13 mouse cellular contexts compared by ENCODE assay signal in genomic region chr17:14252456-14252855, GRCm38 (mm10). TPM values are rescaled to one million over a fixed set of nuclear protein-coding genes. Genes with fewer than 3 reads are reported as not detected.
DNase-seq lines count a peak whose midpoint lies in the region; ATAC-seq and TF ChIP-seq lines count a peak whose summit lies in the region.
"Had no signal": no experiment of that assay in that cellular context is flagged by ENCODE, and none has a peak within 500 bp of the region (broad histone marks: within the 10 kb centered on the region; RNA-seq: fewer than 3 reads in every experiment).

No protein-coding gene starts in this region.

- no peaks in the 10 kb centered on the region for H3K4me1 ChIP-seq in liver, adult 2 months (ENCODE audit: control insufficient read depth, insufficient read depth, low read length)
- peaks cover 29% of the 10 kb centered on the region; the same call in 1 of the 2 replicates for H3K4me1 ChIP-seq in liver, embryonic 12.5 days
- 0 out of 2 replicates have a peak, but pooled peaks cover 7% of the 10 kb centered on the region for H3K4me1 ChIP-seq in intestine, postnatal 0 days (replicated peaks; ENCODE audit: control insufficient read depth, insufficient read depth, low read length)
- H3K4me1 ChIP-seq in forebrain, embryonic 14.5 days (ENCODE audit: control insufficient read depth, insufficient read depth, low read length): no peaks in the 10 kb centered on the region

- no peak overlapping the region for H3K4me3 ChIP-seq in liver, adult 2 months (ENCODE audit: insufficient read depth, low read depth, low read length)
- H3K4me3 ChIP-seq in liver, embryonic 12.5 days: no peak overlapping the region
- H3K4me3 ChIP-seq in intestine, postnatal 0 days (ENCODE audit: low read depth, low read length): no peak overlapping the region
- H3K4me3 ChIP-seq in forebrain, embryonic 14.5 days (ENCODE audit: low read depth, low read length): no peak overlapping the region

- TF ChIP-seq POLR2A in liver, adult 2 months (IDR thresholded peaks at IDR 0.05; ENCODE audit: extremely low read depth, insufficient read depth, low read length): no peak

- no peak overlapping the region for H3K4me2 ChIP-seq in liver, embryonic 12.5 days
- H3K4me2 ChIP-seq in intestine, postnatal 0 days (replicated peaks; ENCODE audit: low read depth): no peak overlapping the region
- H3K4me2 ChIP-seq in forebrain, embryonic 14.5 days (ENCODE audit: low read length): no peak overlapping the region

- DNase-seq in liver, adult 2 months (ENCODE audit: extremely low read depth, low read depth, low spot score): peak; percentile 1
- peak; percentile 70 for DNase-seq in ZHBTc4 (ENCODE audit: low read depth, low spot score)
- DNase-seq in gastrocnemius, postnatal 36 days: peak; percentile 45 to 49
- no peak for DNase-seq in forebrain, embryonic 14.5 days (ENCODE audit: low spot score)
- DNase-seq in thymus, postnatal 0 days (ENCODE audit: low spot score): no peak
- DNase-seq: adrenal gland, adult 2 months; cerebellum, adult 8-10 months; kidney, postnatal 25 days; left cerebral cortex, postnatal 4 days had no signal

- no peaks in the 10 kb centered on the region for H3K79me2 ChIP-seq in liver, adult 2 months (ENCODE audit: control insufficient read depth, insufficient read depth, low read length)

- TF ChIP-seq CTCF in liver, adult 2 months (IDR thresholded peaks at IDR 0.05; ENCODE audit: low read depth, low read length): no peak
- TF ChIP-seq CTCF in intestine, postnatal 0 days (IDR thresholded peaks at IDR 0.05; ENCODE audit: low read depth): no peak

- no peaks in the 10 kb centered on the region for H3K36me3 ChIP-seq in liver, adult 2 months (ENCODE audit: control insufficient read depth, insufficient read depth, low read length)
- H3K36me3 ChIP-seq in liver, embryonic 12.5 days: no peaks in the 10 kb centered on the region
- no peaks in the 10 kb centered on the region for H3K36me3 ChIP-seq in intestine, postnatal 0 days (ENCODE audit: control insufficient read depth, insufficient read depth)
- H3K36me3 ChIP-seq in forebrain, embryonic 14.5 days (ENCODE audit: control insufficient read depth, insufficient read depth, low read length): no peaks in the 10 kb centered on the region

- intact Hi-C loops in gastrocnemius, postnatal 36 days (cut with DNase I): no loop called here

- H3K9ac ChIP-seq in liver, adult 2 months (ENCODE audit: low read depth, low read length): no peak overlapping the region
- H3K9ac ChIP-seq in liver, embryonic 12.5 days: no peak overlapping the region
- no peak overlapping the region for H3K9ac ChIP-seq in intestine, postnatal 0 days (ENCODE audit: low read depth, low read length)
- H3K9ac ChIP-seq in forebrain, embryonic 14.5 days (ENCODE audit: low read length): no peak overlapping the region

- no peaks in the 10 kb centered on the region for H3K9me3 ChIP-seq in liver, embryonic 12.5 days (replicated peaks)
- H3K9me3 ChIP-seq in intestine, postnatal 0 days (ENCODE audit: control insufficient read depth): no peaks in the 10 kb centered on the region
- H3K9me3 ChIP-seq in forebrain, embryonic 14.5 days (replicated peaks; ENCODE audit: control insufficient read depth, low read length): no peaks in the 10 kb centered on the region

- H3K27ac ChIP-seq in liver, adult 2 months (replicated peaks; ENCODE audit: insufficient read depth, low read depth, low read length): no peak overlapping the region
- H3K27ac ChIP-seq in liver, embryonic 12.5 days: no peak overlapping the region
- no peak overlapping the region for H3K27ac ChIP-seq in intestine, postnatal 0 days (ENCODE audit: low read depth, low read length)
- H3K27ac ChIP-seq in forebrain, embryonic 14.5 days (ENCODE audit: low read depth, low read length): no peak overlapping the region
- H3K27ac ChIP-seq: stomach, postnatal 0 days had no signal

- no peaks in the 10 kb centered on the region for H3K27me3 ChIP-seq in liver, adult 2 months (ENCODE audit: control insufficient read depth, insufficient read depth, low read length)
- H3K27me3 ChIP-seq in liver, embryonic 12.5 days (replicated peaks): peaks cover 8% of the 10 kb centered on the region; the same call in 1 of the 2 replicates
- no peaks in the 10 kb centered on the region for H3K27me3 ChIP-seq in intestine, postnatal 0 days (replicated peaks; ENCODE audit: control insufficient read depth, insufficient read depth, low read length)
- no peaks in the 10 kb centered on the region for H3K27me3 ChIP-seq in forebrain, embryonic 14.5 days (replicated peaks; ENCODE audit: control insufficient read depth, insufficient read depth, low read length)

- WGBS in liver, adult 2 months: 75% methylated on average over 7 of the region's 7 CpGs
- 53% methylated on average over 7 of the region's 7 CpGs for WGBS in liver, embryonic 12.5 days (ENCODE audit: insufficient replicate concordance)
- WGBS in intestine, postnatal 0 days: 36% methylated on average over 7 of the region's 7 CpGs
- WGBS in forebrain, embryonic 14.5 days: 74% methylated on average over 7 of the region's 7 CpGs

- no peak for ATAC-seq in liver, embryonic 12.5 days
- 0 out of 2 replicates have a peak, but pooled peaks have one; percentile 21 for ATAC-seq in intestine, postnatal 0 days
- ATAC-seq in forebrain, embryonic 14.5 days: no peak

RNA-seq across cellular contexts. Expression of gene Smoc2, which starts 26.9 kb away (rescaled TPM):
- 3.9 and 4.0 TPM in 2 replicates for total RNA-seq in liver, adult 2 months (2014; rRNA removed)
- polyA plus RNA-seq in liver, adult 2 months (2012; rRNA removed): 2.8 and 3.6 TPM in 2 replicates
- polyA plus RNA-seq in liver, embryonic 12.5 days (2016; fragmentation: Nextera tagmentation; extraction: Ambion mirVana): 5.9 and 6.9 TPM in 2 replicates
- 10 to 100 TPM; 64.4 to 76.9 TPM for total RNA-seq in gastrocnemius, postnatal 36 days (2021)
- 62.7 and 63.4 TPM in 2 replicates for polyA plus RNA-seq in intestine, postnatal 0 days (2015; fragmentation: Nextera tagmentation; extraction: Ambion mirVana)
- polyA plus RNA-seq in forebrain, embryonic 14.5 days (2014; fragmentation: Nextera tagmentation; extraction: Ambion mirVana): 1.3 and 2.2 TPM in 2 replicates
- polyA plus RNA-seq in thymus, postnatal 0 days (2015; fragmentation: Nextera tagmentation; extraction: Ambion mirVana): 4.7 and 4.8 TPM in 2 replicates
- total RNA-seq: neutrophil, adult 5-6 weeks had no signal

RNA-seq across cellular contexts. Expression of gene Dact2, which starts 48.4 kb away (rescaled TPM):
- 5.1 and 7.2 TPM in 2 replicates for total RNA-seq in liver, adult 2 months (2014; rRNA removed)
- polyA plus RNA-seq in liver, adult 2 months (2012; rRNA removed): 13.7 and 19.8 TPM in 2 replicates
- 0.85 and 1.4 TPM in 2 replicates for polyA plus RNA-seq in liver, embryonic 12.5 days (2016; fragmentation: Nextera tagmentation; extraction: Ambion mirVana)
- 1 to 10 TPM; 2.0 to 2.7 TPM for total RNA-seq in gastrocnemius, postnatal 36 days (2021)
- polyA plus RNA-seq in intestine, postnatal 0 days (2015; fragmentation: Nextera tagmentation; extraction: Ambion mirVana): 6.2 and 7.8 TPM in 2 replicates
- 0.99 and 1.4 TPM in 2 replicates for polyA plus RNA-seq in forebrain, embryonic 14.5 days (2014; fragmentation: Nextera tagmentation; extraction: Ambion mirVana)
- 19.5 and 21.1 TPM in 2 replicates for polyA plus RNA-seq in thymus, postnatal 0 days (2015; fragmentation: Nextera tagmentation; extraction: Ambion mirVana)
- total RNA-seq: neutrophil, adult 5-6 weeks had no signal

Comparison
In these comparisons a context has a peak if more than half of its experiments do, and no peak if none do; other contexts are left out.
1. DNase-seq: peak in liver, adult 2 months (single experiment), ZHBTc4 (single experiment) and gastrocnemius, postnatal 36 days (2 of 2); none in forebrain, embryonic 14.5 days (single experiment) and thymus, postnatal 0 days (single experiment).